Mouse (Mus musculus): ENCODE data around the gene Gtf3a. TPM values are rescaled to one million over a fixed set of nuclear protein-coding genes. Genes with fewer than 3 reads are reported as not detected.
"Not testable (repeated sequence)": the region's sequence is repeated elsewhere in the genome, so short reads cannot be mapped to it uniquely, and the experiment has no call there.

Gtf3a gene
- polyA plus RNA-seq, 1 experiment, result 6.2 TPM

- Histone ChIP-seq H3K4me1 (ENCODE audit: control insufficient read depth) (no peaks in the 10 kb centered on the region), H3K36me3 (ENCODE audit: control insufficient read depth) (no peaks in the 10 kb centered on the region), H3K4me3 (replicated peaks) (no peak overlapping the region), H3K27me3 (ENCODE audit: control insufficient read depth) (no peaks in the 10 kb centered on the region; the same call in 1 of the 2 replicates), H3K9me3 (ENCODE audit: control insufficient read depth, low read length) (no peaks in the 10 kb centered on the region)
- TF ChIP-seq TAL1 (IDR thresholded peaks at IDR 0.05; ENCODE audit: low read length) (no peak), GATA1 (IDR thresholded peaks at IDR 0.05; ENCODE audit: low read length) (no peak)
Measured at GRCm38 (mm10) chr5:146914088-146914766, 34.2 kb upstream of the Gtf3a start.

DNA sequence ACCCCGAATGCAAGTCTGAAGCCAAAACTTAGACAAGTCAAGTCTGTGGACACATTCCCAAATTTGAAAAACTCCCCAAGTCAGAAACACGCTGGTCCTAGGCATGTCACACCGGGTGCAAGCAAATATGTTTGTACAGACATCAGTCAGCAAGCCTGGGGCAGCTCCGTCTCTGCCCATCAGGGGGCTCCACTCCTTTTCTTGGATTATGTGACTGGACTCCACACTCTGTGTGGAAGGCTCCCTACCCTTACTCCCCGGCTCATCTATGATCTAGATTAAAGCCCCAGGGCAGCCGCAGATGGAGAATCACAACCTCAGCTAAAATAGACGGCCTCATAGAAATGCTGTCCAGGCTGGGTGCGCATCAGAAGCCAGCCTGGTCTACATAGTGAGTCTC lies 32.2 kb upstream of the Gtf3a start:
- Histone ChIP-seq H3K4me1 (ENCODE audit: control insufficient read depth) (no peaks in the 10 kb centered on the region), H3K4me3 (replicated peaks) (no peak overlapping the region)

DNA sequence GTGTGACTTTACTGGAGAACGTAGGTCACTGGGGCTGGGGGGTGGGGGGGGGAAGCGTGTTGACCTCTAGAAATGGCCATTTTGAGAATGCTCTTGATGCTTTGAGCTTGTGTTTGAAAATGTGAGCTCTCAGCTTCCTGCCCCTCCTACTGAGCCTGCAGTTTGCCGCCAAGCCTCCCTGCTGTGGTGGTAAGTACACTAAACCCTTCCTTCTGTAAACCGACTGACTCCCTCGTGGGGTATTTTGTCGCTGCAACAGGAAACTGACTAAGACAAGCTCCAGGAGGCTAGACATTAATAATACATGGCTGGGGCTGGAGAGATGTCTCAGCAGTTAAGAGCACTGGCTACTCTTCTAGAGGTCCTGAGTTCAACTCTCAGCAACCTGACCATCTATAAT lies 31.7 kb upstream of the Gtf3a start:
- Histone ChIP-seq H3K27me3 (ENCODE audit: control insufficient read depth) (peaks cover 7% of the 10 kb centered on the region), H3K9me3 (ENCODE audit: control insufficient read depth, low read length) (no peaks in the 10 kb centered on the region), H3K4me3 (replicated peaks) (no peak overlapping the region), H3K4me1 (ENCODE audit: control insufficient read depth) (no peaks in the 10 kb centered on the region), H3K36me3 (ENCODE audit: control insufficient read depth) (no peaks in the 10 kb centered on the region)
- TF ChIP-seq GATA1 (IDR thresholded peaks at IDR 0.05; ENCODE audit: low read length), result no peak
- TF ChIP-seq TAL1 (IDR thresholded peaks at IDR 0.05; ENCODE audit: low read length), result no peak

More for the DNA sequence above, 32.2 kb upstream of the Gtf3a start:
- Histone ChIP-seq H3K27me3 (ENCODE audit: control insufficient read depth) (peaks cover 7% of the 10 kb centered on the region), H3K36me3 (ENCODE audit: control insufficient read depth) (no peaks in the 10 kb centered on the region), H3K9me3 (ENCODE audit: control insufficient read depth, low read length) (no peaks in the 10 kb centered on the region)
- no peak for TF ChIP-seq GATA1 (IDR thresholded peaks at IDR 0.05; ENCODE audit: low read length)
- TF ChIP-seq TAL1 (IDR thresholded peaks at IDR 0.05; ENCODE audit: low read length), result no peak

- H3K4me3 ChIP-seq (replicated peaks); H3K9me3 ChIP-seq (ENCODE audit: control insufficient read depth, low read length); H3K27me3 ChIP-seq (ENCODE audit: control insufficient read depth); H3K4me1 ChIP-seq (ENCODE audit: control insufficient read depth); H3K36me3 ChIP-seq (ENCODE audit: control insufficient read depth): not testable (repeated sequence)
Measured at GRCm38 (mm10) chr5:146917357-146917756, 31.1 kb upstream of the Gtf3a start.

- no peak overlapping the region for H3K4me3 ChIP-seq (replicated peaks)
- H3K4me1 ChIP-seq (ENCODE audit: control insufficient read depth), result no peaks in the 10 kb centered on the region
- H3K9me3 ChIP-seq (ENCODE audit: control insufficient read depth, low read length), result no peaks in the 10 kb centered on the region
- no peak for TF ChIP-seq TAL1 (IDR thresholded peaks at IDR 0.05; ENCODE audit: low read length)
- no peak for TF ChIP-seq GATA1 (IDR thresholded peaks at IDR 0.05; ENCODE audit: low read length)
- peaks cover 7% of the 10 kb centered on the region for H3K27me3 ChIP-seq (ENCODE audit: control insufficient read depth)
- H3K36me3 ChIP-seq (ENCODE audit: control insufficient read depth), result no peaks in the 10 kb centered on the region
Measured at GRCm38 (mm10) chr5:146919874-146920273, 28.6 kb upstream of the Gtf3a start.

DNA sequence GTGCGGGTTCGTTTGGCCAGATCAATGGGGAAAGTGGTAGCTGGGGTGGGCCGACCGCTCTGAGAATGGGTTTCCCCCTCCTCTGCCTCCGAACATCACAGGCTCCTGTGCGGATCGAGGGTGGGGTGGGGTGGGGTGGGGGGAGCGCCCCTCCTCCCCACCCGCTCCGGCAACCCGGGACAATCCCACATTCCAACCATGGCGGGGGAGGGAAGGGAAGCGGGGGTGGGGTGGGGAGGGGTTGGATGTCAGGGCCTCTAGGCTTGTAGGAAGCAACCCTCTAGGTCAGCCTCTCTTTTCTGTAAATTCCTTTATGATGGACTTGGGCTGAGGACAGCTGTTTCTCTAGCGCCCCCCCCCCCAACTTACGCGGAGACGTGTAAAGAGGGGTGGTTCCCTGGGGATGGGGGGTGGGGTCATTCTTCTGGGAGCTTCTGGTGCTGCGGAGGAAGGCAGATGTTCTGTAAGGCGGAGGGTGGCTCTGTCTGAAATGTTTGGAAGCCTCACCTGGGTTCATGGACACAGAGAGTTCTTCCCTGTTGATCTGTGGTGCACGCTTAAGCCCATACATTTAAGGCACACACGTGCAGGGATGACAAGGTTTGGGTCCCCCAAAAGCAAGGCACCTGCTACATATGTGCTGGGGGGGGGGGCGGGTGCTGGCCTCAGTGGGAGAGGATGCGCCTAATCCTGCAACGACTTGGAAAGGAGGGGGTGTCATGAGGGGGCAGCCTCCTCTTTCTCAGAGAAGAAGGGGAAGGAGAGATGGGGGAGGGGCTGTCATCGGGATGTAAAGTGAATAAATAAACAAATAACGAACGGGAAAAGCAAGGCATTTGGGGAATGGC lies 27.9 kb upstream of the Gtf3a start:
- TF ChIP-seq GATA1 (IDR thresholded peaks at IDR 0.05; ENCODE audit: low read length), result no peak
- Histone ChIP-seq H3K27me3 (ENCODE audit: control insufficient read depth) (peaks cover 7% of the 10 kb centered on the region), H3K9me3 (ENCODE audit: control insufficient read depth, low read length) (no peaks in the 10 kb centered on the region), H3K4me1 (ENCODE audit: control insufficient read depth) (no peaks in the 10 kb centered on the region), H3K36me3 (ENCODE audit: control insufficient read depth) (no peaks in the 10 kb centered on the region), H3K4me3 (replicated peaks) (no peak overlapping the region)

- H3K27me3 ChIP-seq (ENCODE audit: control insufficient read depth), result peaks cover 7% of the 10 kb centered on the region
- H3K9me3 ChIP-seq (ENCODE audit: control insufficient read depth, low read length), result no peaks in the 10 kb centered on the region
- no peaks in the 10 kb centered on the region for H3K36me3 ChIP-seq (ENCODE audit: control insufficient read depth)
- H3K4me3 ChIP-seq (replicated peaks), result no peak overlapping the region
- H3K4me1 ChIP-seq (ENCODE audit: control insufficient read depth), result no peaks in the 10 kb centered on the region
- TF ChIP-seq GATA1 (IDR thresholded peaks at IDR 0.05; ENCODE audit: low read length) (no peak), TAL1 (IDR thresholded peaks at IDR 0.05; ENCODE audit: low read length) (no peak)
Measured at GRCm38 (mm10) chr5:146921224-146921623, 27.2 kb upstream of the Gtf3a start.

GRCm38 (mm10) chr5:146923547-146923946 lies 24.9 kb upstream of the Gtf3a start:
- H3K36me3 ChIP-seq (ENCODE audit: control insufficient read depth), result no peaks in the 10 kb centered on the region
- no peak for TF ChIP-seq TAL1 (IDR thresholded peaks at IDR 0.05; ENCODE audit: low read length)
- TF ChIP-seq GATA1 (IDR thresholded peaks at IDR 0.05; ENCODE audit: low read length), result no peak
- H3K4me1 ChIP-seq (ENCODE audit: control insufficient read depth), result no peaks in the 10 kb centered on the region
- H3K27me3 ChIP-seq (ENCODE audit: control insufficient read depth), result peaks cover 7% of the 10 kb centered on the region
- H3K9me3 ChIP-seq (ENCODE audit: control insufficient read depth, low read length), result no peaks in the 10 kb centered on the region
- no peak overlapping the region for H3K4me3 ChIP-seq (replicated peaks)

GRCm38 (mm10) chr5:146926673-146927072 lies 21.8 kb upstream of the Gtf3a start:
- no peaks in the 10 kb centered on the region for H3K4me1 ChIP-seq (ENCODE audit: control insufficient read depth)
- no peaks in the 10 kb centered on the region for H3K36me3 ChIP-seq (ENCODE audit: control insufficient read depth)
- TF ChIP-seq GATA1 (IDR thresholded peaks at IDR 0.05; ENCODE audit: low read length) (no peak), TAL1 (IDR thresholded peaks at IDR 0.05; ENCODE audit: low read length) (no peak)
- no peak overlapping the region for H3K4me3 ChIP-seq (replicated peaks)
- H3K27me3 ChIP-seq (ENCODE audit: control insufficient read depth), result no peaks in the 10 kb centered on the region
- no peaks in the 10 kb centered on the region for H3K9me3 ChIP-seq (ENCODE audit: control insufficient read depth, low read length)

Measured in erythroblast, embryonic 14.5 days (primary cell).